Mouse (Mus musculus): ENCODE data around the gene Gm20605.

The Gm20605 gene

GRCm38 (mm10) chr5:137686127-137686790, 57.3 kb downstream of the Gm20605 start:
- peak; percentile 28; the same call in 1 of the 2 replicates for TF ChIP-seq GATA4 (IDR thresholded peaks at IDR 0.05; ENCODE audit: insufficient replicate concordance, low read length)

GRCm38 (mm10) chr5:137689974-137690373, 61.0 kb downstream of the Gm20605 start:
- TF ChIP-seq GATA4 (IDR thresholded peaks at IDR 0.05; ENCODE audit: insufficient replicate concordance, low read length) = no peak

- no peak for TF ChIP-seq GATA4 (IDR thresholded peaks at IDR 0.05; ENCODE audit: insufficient replicate concordance, low read length)
Measured at GRCm38 (mm10) chr5:137690531-137690930, 61.6 kb downstream of the Gm20605 start.

GRCm38 (mm10) chr5:137691881-137692280, 62.9 kb downstream of the Gm20605 start:
- TF ChIP-seq GATA4 (IDR thresholded peaks at IDR 0.05; ENCODE audit: insufficient replicate concordance, low read length) = no peak

Measured in liver, adult (tissue).